Mouse (Mus musculus) bone marrow macrophage, adult 2 months (primary cell): Measurements from ENCODE around the gene Mlxipl. TPM values are rescaled to one million over a fixed set of nuclear protein-coding genes. Genes with fewer than 3 reads are reported as not detected.

Source experiments
- H3K27ac ChIP-seq: 2 replicates; pipeline ENCODE4 v1.5.1; 2012; ENCODE audit warnings: low read depth, low read length; ENCODE audit not compliant: insufficient read depth
- H3K4me1 ChIP-seq: 2 replicates; pipeline ENCODE4 v1.6.1; 2012; ENCODE audit warnings: low read length; ENCODE audit not compliant: control insufficient read depth, insufficient read depth
- H3K4me3 ChIP-seq: 2 replicates; pipeline ENCODE4 v1.5.1; 2012; ENCODE audit warnings: mild to moderate bottlenecking, low read length, moderate library complexity; ENCODE audit not compliant: insufficient read depth
- CTCF ChIP-seq: IDR thresholded peaks from 2 replicates; pipeline ENCODE4 v1.5.1; 2012; ENCODE audit warnings: low read depth, mild to moderate bottlenecking, low read length, moderate library complexity
- POLR2A ChIP-seq: IDR thresholded peaks from 2 replicates; pipeline ENCODE4 v1.6.1; 2012; ENCODE audit warnings: mild to moderate bottlenecking, low read depth, low read length, borderline replicate concordance
- polyA plus RNA-seq: library from polyadenylated mRNA; stranded (reverse); fragments of >200 nt; gene quantifications from 2 replicates; pipeline ENCODE4 v1.2.4, GENCODE M21; 2012; ENCODE audit not compliant: missing spikeins, insufficient read depth, insufficient read length

The Mlxipl gene
- polyA plus RNA-seq, 1 experiment, result not detected

DNA sequence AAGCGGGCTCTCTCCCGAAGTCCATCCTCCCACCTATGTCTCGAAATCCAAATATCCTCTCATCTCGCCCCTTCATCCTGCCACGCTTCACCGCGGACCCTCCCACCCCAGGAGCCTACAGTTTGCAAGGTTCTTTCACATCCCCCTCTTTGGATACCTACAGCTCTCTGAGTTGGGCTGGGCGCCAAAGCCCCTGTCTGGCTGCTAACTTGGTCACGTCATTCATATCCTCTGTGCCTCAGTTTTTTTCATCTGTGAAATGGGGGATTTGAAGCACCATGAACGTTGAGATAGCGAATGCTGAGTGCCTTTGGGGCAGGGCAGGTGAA is 11.2 kb upstream of the Mlxipl start:
- Histone ChIP-seq H3K27ac (no peak overlapping the region), H3K4me1 (no peaks in the 10 kb centered on the region), H3K4me3 (peak overlapping the region; percentile 52)
- TF ChIP-seq POLR2A, result no peak
- TF ChIP-seq CTCF, result no peak

- H3K4me1 ChIP-seq, result no peaks in the 10 kb centered on the region
- TF ChIP-seq POLR2A, result no peak
- no peak for TF ChIP-seq CTCF
Observed at GRCm38 (mm10) chr5:135079578-135079977, 10.1 kb upstream of the Mlxipl start.

DNA sequence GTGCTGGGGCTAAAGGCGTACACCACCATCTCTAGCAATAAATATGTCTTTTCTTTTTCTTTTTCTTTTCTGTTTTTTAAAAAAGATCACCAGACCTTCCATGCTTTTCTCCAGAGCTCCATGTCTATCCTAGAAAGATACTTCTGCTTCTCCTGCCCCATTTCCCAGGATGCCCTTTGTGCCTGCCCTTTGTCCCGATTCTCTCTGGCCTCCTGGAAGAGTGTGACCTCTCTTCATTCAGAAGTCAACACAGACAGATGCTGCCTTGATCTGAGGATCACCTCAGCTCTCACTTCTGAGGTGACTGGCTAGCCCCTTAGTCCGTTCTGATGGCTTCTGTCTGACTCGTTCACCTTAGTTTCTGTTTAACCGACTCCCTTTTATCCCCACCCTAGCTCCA is 9.2 kb upstream of the Mlxipl start:
- peaks cover 3% of the 10 kb centered on the region for H3K4me1 ChIP-seq
- TF ChIP-seq POLR2A, result no peak
- TF ChIP-seq CTCF, result no peak
- H3K27ac ChIP-seq, result no peak overlapping the region
- no peak overlapping the region for H3K4me3 ChIP-seq

More at GRCm38 (mm10) chr5:135079578-135079977, 10.1 kb upstream of the Mlxipl start:
- Histone ChIP-seq H3K27ac (no peak overlapping the region), H3K4me3 (no peak overlapping the region)

GRCm38 (mm10) chr5:135086871-135087270 is 2.8 kb upstream of the Mlxipl start:
- TF ChIP-seq POLR2A (no peak), CTCF (no peak)
- H3K4me3 ChIP-seq, result no peak overlapping the region
- H3K27ac ChIP-seq, result no peak overlapping the region
- H3K4me1 ChIP-seq, result peaks cover 5% of the 10 kb centered on the region

GRCm38 (mm10) chr5:135100981-135101380 is 11.3 kb downstream of the Mlxipl start:
- no peaks in the 10 kb centered on the region for H3K4me1 ChIP-seq
- no peak overlapping the region for H3K4me3 ChIP-seq
- H3K27ac ChIP-seq, result no peak overlapping the region
- TF ChIP-seq CTCF, result no peak
- no peak for TF ChIP-seq POLR2A

GRCm38 (mm10) chr5:135103999-135104660 is 14.4 kb downstream of the Mlxipl start:
- no peak overlapping the region for H3K27ac ChIP-seq
- no peaks in the 10 kb centered on the region for H3K4me1 ChIP-seq
- H3K4me3 ChIP-seq, result no peak overlapping the region
- no peak for TF ChIP-seq POLR2A
- TF ChIP-seq CTCF, result peak; percentile 50

DNA sequence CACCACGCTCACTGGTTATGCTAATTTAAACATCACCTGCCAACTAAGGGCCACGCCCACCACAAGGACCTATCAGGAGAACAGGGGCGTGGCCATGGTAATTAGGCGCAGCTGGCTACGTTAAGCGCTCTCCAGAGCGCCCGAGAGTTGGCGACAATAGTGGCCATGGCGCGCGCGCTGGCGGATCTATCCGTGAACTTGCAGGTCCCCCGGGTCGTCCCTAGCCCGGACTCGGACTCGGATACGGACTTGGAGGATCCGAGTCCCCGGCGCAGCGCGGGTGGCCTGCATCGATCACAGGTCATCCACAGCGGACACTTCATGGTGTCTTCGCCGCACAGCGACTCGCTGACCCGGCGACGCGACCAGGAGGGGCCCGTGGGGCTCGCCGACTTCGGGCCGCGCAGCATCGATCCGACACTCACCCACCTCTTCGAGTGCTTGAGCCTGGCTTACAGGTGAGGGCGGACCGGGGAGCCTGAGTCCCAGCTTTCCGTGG is 17.1 kb downstream of the Mlxipl start:
- Histone ChIP-seq H3K4me3 (peak overlapping the region; percentile 50), H3K4me1 (no peaks in the 10 kb centered on the region), H3K27ac (no peak overlapping the region)
- no peak for TF ChIP-seq CTCF
- TF ChIP-seq POLR2A, result no peak

DNA sequence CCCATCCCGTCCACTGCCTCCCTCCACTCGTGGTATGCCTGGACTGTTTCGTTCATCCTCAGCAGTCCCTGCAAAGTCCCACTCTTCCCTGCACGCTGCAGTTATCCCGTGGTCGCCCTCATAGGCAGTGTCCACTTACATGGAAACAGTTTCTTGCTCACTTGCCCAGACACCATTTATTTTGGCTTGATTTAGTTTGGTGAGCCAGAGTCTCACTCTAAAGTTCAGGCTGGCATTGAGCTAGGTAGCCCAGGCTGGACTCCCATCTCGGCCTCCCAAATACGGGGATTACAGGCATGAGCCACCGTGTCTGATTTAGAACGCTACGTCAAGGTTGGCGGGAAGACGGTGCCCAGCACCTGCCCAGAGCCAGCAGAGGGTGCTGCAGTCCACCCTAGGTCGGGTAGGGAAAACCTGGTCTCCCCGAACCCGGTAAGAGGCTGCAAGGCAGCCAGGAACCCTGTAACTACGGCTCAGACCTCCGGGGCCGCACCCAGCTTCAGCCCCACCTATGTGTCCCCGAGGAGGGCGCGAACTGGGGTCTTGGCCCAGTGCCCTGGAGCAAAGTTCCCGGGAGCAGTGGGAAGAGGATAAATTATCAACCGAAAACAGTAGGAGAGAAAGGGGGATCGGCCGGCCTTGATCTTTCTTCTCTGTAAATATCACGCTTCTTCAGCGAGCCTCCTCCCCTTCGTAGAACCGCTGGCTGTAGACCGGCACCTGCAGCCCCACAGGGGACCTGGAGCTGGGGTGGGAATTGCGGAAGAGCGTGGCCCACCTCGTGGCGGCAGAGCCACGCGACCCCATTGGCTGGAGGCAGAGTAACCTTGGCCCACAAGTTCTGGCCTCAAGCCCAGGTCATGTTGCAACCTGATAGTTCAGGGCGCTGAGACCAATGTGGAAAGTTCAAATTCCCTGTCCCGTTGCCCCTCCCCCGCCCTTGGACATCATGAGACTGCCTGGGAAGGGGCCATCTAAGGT is 18.1 kb downstream of the Mlxipl start:
- Histone ChIP-seq H3K4me3 (peak overlapping the region; percentile 5), H3K4me1 (no peaks in the 10 kb centered on the region), H3K27ac (no peak overlapping the region)
- TF ChIP-seq POLR2A, result no peak
- no peak for TF ChIP-seq CTCF

DNA sequence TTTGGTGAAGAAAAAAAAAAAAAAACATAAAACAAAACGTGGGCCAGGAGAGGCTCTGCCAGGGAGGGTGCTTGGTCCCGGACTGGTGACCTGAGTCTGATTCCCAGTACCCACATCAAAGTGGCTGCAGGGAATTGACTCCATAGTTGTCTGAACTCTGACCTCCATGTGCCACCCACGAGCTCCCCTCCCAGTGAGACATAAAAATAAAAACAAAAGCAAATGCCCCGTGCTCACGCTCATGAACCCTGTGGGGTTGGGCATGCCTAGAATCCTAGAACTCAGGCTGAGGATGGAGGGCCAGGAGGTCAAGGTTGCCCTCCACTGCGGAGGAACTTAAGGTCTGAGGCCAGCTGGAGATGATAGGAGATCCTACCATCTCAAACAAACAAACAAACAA is 19.3 kb downstream of the Mlxipl start:
- Histone ChIP-seq H3K4me3 (no peak overlapping the region), H3K4me1 (no peaks in the 10 kb centered on the region), H3K27ac (no peak overlapping the region)
- TF ChIP-seq CTCF, result no peak
- no peak for TF ChIP-seq POLR2A

DNA sequence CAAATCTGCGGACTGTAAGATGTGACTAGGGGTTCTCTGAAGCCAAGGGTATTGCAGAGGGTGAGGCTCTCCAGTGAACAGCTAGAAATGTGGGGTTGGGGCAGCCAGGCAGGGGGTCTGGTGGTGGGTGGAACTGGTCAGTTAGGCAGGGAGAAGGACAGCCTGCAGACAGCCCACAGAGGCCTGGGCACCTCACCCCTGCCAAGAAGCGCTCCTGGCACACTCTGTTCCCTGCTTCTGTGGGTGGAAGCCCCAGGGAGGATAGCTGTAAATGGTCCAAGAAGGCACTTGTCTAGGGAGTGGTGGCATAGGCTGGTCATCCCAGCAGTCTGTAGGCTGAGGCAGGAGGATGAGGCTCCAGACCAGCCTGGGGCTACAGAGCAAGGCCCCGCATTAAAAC is 19.7 kb downstream of the Mlxipl start:
- TF ChIP-seq CTCF (no peak), POLR2A (no peak)
- Histone ChIP-seq H3K27ac (no peak overlapping the region), H3K4me3 (no peak overlapping the region), H3K4me1 (no peaks in the 10 kb centered on the region)
